Mouse (Mus musculus) layer of hippocampus, postnatal 10 days (tissue): ENCODE measurements around the gene Ccl17. TPM values are rescaled to one million over a fixed set of nuclear protein-coding genes. Genes with fewer than 3 reads are reported as not detected.
A peak's percentile ranks its signal among the peaks of the same experiment; 100 is the strongest.
"Not testable (repeated sequence)": the region's sequence is repeated elsewhere in the genome, so short reads cannot be mapped to it uniquely, and the experiment has no call there.

Experiments
- DNase-seq, 2 experiments: peaks; one replicate each; pipeline ENCODE4 v3.0.0; 2021; ENCODE audit warnings: low spot score in 2 of 2
- total RNA-seq, 2 experiments: library from RNA; stranded (reverse); gene quantifications; 2 replicates each; pipeline ENCODE4 v1.2.3; 2021

The Ccl17 gene
- total RNA-seq, 2 experiments from 2014 or later = 6.4 to 7.5 TPM

- peak; percentile 68 to 73 for DNase-seq
Measured at GRCm38 (mm10) chr8:94822637-94823560, 12.6 kb downstream of the Ccl17 start.

- no peak for DNase-seq
Measured at GRCm38 (mm10) chr8:94825170-94825569, 14.9 kb downstream of the Ccl17 start.

GRCm38 (mm10) chr8:94826210-94826609 is 16.0 kb downstream of the Ccl17 start:
- DNase-seq = no peak

- no peak for DNase-seq
Measured at GRCm38 (mm10) chr8:94828284-94828683, 18.0 kb downstream of the Ccl17 start.

- DNase-seq = not testable (repeated sequence)
Measured at GRCm38 (mm10) chr8:94833901-94834405, 23.7 kb downstream of the Ccl17 start.

- not testable (repeated sequence) for DNase-seq
Measured at GRCm38 (mm10) chr8:94835751-94836150, 25.5 kb downstream of the Ccl17 start.

GRCm38 (mm10) chr8:94836456-94837240 is 26.4 kb downstream of the Ccl17 start:
- no peak for DNase-seq

- DNase-seq = peak; percentile 92 to 95
Measured at GRCm38 (mm10) chr8:94837662-94838574, 27.7 kb downstream of the Ccl17 start, which contains the start of the genes Coq9 and Ciapin1. Gene Coq9, plus strand, starts transcription at chr8:94838321. Gene Ciapin1, minus strand, starts transcription at chr8:94838358.

- DNase-seq = no peak
Measured at GRCm38 (mm10) chr8:94838600-94838999, 28.3 kb downstream of the Ccl17 start.

GRCm38 (mm10) chr8:94841183-94841582 is 30.9 kb downstream of the Ccl17 start:
- DNase-seq = no peak

- DNase-seq = no peak
Measured at GRCm38 (mm10) chr8:94850049-94850448, 39.8 kb downstream of the Ccl17 start.

GRCm38 (mm10) chr8:94854761-94855160 is 44.5 kb downstream of the Ccl17 start:
- not testable (repeated sequence) for DNase-seq

GRCm38 (mm10) chr8:94857011-94857345 is 46.7 kb downstream of the Ccl17 start:
- DNase-seq = no peak

- peak; percentile 93 for DNase-seq
Measured at GRCm38 (mm10) chr8:94857346-94858173, 47.3 kb downstream of the Ccl17 start, which contains the start of gene Polr2c. Gene Polr2c, plus strand, starts transcription at chr8:94857450.

GRCm38 (mm10) chr8:94861352-94861910 is 51.2 kb downstream of the Ccl17 start:
- peak; percentile 68 to 70 for DNase-seq
